Comparison of ENCODE assay signal across 14 mouse cellular contexts in the genomic region with DNA sequence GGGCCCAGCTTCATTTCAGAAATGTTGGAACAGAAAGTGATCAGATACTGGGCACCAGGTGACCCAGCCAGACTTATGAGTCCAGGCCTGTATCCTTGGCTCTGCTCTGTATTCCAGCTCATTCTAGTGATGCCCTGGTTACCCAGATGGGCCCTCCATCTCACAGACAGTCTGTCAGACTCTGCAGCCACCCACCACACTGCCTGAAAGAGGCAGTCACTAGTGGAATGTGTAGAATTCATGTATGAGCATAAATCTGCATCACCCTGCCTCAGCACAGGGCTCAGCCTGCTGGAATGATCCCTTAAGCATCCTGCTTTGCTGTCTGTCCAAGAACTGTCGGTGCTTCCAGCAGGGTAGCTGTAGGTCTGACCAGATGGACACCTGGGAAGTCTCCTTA. TPM values are rescaled to one million over a fixed set of nuclear protein-coding genes. Genes with fewer than 3 reads are reported as not detected.
DNase-seq lines count a peak whose midpoint lies in the region.
"Had no signal": no experiment of that assay in that cellular context is flagged by ENCODE, and none has a peak within 500 bp of the region (broad histone marks: within the 10 kb centered on the region; RNA-seq: fewer than 3 reads in every experiment).

No protein-coding gene starts in this region.

- DNase-seq in layer of hippocampus, adult 11-12 months (ENCODE audit: low spot score): peak; percentile 25
- no peak for DNase-seq in layer of hippocampus, postnatal 25 days (ENCODE audit: extremely low spot score in 1 of 2, low spot score in 1 of 2)
- DNase-seq in layer of hippocampus, adult 9-11 months: peak; percentile 60
- no peak for DNase-seq in layer of hippocampus, postnatal 14 days (ENCODE audit: low spot score in 2 of 2)
- DNase-seq in urinary bladder, adult 2 months (ENCODE audit: low spot score): peak; percentile 10
- no peak for DNase-seq in urinary bladder, postnatal 4 days (ENCODE audit: low spot score in 2 of 2)
- DNase-seq in ovary, postnatal 10 days (ENCODE audit: low spot score): no peak
- DNase-seq: adrenal gland, adult 2 months; adrenal gland, postnatal 14 days; cerebellum, adult 11-12 months; cerebellum, adult 8-10 months; cerebellum, postnatal 14 days; gastrocnemius, adult 2 months; gastrocnemius, postnatal 14 days had no signal

RNA-seq across cellular contexts. Expression of a gene that starts 51.8 kb away (rescaled TPM):
- total RNA-seq in layer of hippocampus, postnatal 25 days (2021): 10 to 100 TPM; 83.5 to 89.1 TPM
- total RNA-seq in layer of hippocampus, postnatal 14 days (2021): 100 to 1,000 TPM; 109 to 113 TPM
- 13.8 and 28.1 TPM in 2 replicates for polyA plus RNA-seq in urinary bladder, adult 2 months (2012; rRNA removed)

Comparison
In these comparisons a context has a peak if more than half of its experiments do, and no peak if none do; other contexts are left out.
1. DNase-seq: peak in layer of hippocampus, adult 11-12 months (single experiment), layer of hippocampus, adult 9-11 months (single experiment) and urinary bladder, adult 2 months (single experiment); none in layer of hippocampus, postnatal 25 days (0 of 2), layer of hippocampus, postnatal 14 days (0 of 2), urinary bladder, postnatal 4 days (0 of 2) and ovary, postnatal 10 days (single experiment).